Mouse (Mus musculus) induced T-regulatory cell, adult 2 months (primary cell): ENCODE measurements around the gene Slc25a18.

Source experiments
- DNase-seq: peaks from one replicate; pipeline ENCODE4 v3.0.0-alpha.2; 2012; ENCODE audit warnings: low read depth

Gene Slc25a18

GRCm38 (mm10) chr6:120841754-120842153, 68.4 kb downstream of the Slc25a18 start:
- DNase-seq: peak; percentile 55
